Mouse (Mus musculus): ENCODE data around the gene Bend3.

The Bend3 gene

DNA sequence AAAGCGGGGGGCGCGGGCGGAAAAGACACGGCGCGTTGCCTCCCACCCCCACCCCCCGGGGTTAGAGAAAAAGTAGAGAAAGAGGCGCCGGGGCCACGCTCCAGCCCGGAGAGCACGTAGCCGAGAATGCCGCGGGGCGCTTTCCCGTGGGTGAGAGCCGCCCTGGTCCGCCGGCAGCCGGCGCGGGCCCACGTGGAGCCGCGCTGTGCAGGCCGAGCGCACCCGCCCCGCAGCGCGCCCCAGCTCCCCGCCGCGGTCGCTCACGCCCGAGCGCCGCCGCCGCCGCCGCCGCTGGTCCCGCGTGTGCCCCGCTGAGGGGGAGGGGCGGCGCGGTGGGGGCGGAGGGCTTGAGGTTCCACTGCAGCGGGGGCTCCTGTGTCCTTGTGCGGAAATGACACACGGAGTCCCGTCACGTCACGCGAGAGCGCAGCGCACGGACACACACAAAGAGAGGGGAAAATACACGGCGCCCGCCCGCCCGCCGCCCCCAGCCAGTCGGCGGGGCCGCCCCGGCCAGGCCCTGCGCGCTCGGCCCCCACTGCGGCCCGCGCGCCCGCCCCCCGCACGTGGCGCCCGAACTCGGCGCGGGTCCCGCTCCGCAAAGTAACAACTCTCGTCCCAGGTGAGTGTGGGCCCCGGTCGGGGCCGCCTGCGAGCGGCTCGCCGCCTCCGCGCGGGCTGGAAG lies at the start of gene Bend3:
TSS of gene Bend3 (plus strand) at position 81 of the 685 bp plus-strand sequence.
- peak; percentile 59 for DNase-seq (ENCODE audit: low spot score)

DNA sequence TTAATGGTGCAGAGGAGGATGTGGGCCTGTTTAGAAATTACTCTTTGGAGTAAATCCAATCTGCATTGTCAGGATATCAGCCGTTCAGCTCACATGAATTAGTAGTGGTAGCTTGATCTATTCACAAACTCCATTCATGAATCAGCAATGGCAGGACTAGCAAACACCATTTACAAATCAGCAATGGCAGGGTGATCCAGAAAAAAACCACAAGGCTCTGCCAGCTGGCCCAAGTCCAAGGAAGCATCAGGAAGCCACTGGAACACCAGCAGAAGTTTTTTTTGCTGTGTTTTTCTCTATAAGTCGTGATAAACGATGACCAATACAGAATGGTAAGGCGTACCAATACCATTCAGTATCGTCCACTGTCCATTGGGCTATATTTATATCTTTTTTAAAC lies 48.0 kb upstream of the Bend3 start:
- DNase-seq (ENCODE audit: low spot score), result no peak

DNA sequence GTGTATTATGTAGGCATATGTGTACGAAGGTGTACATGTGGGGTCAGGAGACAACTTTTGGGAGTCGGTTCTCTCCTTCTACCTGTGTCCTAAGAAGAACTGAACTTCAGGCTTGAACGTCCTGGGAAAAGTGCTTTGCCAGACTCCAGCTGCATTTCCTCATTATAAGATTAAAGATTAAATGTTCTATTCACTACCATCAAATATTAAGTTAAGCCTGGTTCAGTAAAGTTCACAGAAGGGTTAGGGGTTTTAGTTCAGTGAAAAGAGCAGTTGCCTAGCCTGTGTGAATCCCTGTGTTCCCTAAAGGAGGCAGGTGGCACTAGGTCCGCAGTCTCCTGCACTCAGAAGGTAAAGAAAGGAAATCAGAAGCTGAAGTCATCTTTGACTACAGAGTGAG lies 44.3 kb upstream of the Bend3 start:
- DNase-seq (ENCODE audit: low spot score), result no peak

DNA sequence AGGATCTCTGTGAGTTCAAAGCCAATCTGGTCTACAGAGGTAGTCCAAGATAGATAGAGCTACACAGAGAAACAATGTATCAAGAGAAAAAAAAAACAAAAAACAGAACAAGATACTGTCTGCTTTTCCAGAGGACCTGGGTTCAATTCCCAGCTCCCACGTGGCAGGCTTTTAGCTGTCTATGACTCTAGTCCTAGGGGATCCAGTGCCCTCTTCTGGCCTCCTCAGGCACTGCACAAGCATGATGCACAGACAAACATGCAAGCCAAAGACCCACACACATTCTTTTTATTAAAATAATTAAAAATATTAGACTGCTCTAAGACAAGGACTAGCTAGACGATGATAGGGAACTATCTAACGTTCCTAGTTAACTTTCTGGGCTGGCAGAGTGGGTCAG lies 42.9 kb upstream of the Bend3 start:
- no peak for DNase-seq (ENCODE audit: low spot score)

DNA sequence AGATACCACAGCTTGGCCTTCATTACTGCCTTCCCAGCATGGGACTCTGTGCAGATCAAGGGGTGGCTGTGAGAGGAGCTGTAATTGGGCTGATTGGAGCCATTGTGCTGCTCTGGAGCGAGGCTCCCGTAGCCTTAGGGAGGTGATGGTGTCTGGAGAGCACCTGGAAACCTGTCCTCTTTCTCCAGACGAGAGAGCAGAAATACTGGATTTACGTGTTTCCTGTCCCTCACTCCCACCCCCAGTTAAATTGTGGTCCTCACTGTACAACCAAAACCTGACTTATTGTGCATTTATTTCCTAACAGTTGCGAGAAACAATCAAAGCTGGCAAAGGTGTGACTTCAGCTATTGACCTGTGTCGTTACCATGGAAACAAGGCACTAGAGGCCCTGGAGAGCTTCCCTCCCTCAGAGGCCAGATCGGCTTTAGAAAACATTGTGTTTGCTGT lies 39.1 kb upstream of the Bend3 start:
- DNase-seq (ENCODE audit: low spot score), result no peak

DNA sequence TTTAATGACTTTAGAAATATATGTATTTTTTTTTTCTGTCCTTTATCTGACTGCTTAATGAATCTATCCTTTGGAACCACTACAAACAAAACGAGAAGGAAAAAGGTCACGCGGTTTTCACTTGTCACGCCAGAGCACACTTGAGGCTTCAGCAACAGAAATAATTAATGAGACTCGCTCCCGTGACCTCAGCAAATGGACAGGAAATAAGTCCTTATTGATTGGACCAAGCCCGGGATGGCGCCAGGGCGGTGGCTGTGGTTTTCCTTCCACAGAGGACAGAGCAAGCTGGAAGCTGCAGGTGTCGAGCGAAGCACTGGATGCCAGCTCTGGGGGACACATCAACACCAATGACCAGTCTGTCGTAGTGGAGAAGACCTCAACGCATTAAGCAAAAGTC lies 38.6 kb upstream of the Bend3 start:
- no peak for DNase-seq (ENCODE audit: low spot score)

DNA sequence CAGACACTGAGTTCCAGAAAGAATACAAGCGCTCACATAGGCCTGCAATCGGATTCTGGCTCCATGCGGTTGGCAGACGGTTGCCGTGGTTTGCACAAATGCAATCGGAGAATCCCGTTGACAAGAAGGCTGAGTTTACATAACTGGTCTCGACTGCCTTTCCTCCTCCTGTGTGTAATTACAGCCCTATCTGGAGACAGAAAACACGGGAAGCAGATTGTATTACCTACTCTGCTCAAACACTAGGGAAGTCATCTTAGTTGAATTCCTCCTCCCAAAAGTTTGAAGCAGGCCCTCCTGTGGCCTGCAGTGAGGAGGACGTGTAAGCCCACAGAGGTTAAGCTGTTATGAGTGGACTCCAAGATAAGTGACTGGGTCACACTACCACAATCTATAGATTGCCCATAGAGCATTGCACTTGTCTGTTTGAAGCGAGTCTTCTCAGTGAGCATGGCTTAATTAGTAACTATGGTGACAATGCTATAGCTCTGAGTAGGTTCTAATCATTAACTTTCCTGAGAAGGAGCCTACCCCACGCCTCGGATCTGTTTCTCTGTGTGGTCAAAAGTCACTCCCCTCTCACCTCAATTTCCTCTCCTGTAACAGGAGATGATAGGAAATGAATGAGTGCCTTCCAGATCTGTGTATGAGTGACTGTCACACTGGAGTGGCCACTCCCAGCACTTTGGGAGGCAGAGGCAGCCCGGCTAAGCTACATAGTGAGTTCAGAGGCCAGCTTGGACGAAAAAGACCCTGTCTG lies 37.5 kb upstream of the Bend3 start:
- no peak for DNase-seq (ENCODE audit: low spot score)

DNA sequence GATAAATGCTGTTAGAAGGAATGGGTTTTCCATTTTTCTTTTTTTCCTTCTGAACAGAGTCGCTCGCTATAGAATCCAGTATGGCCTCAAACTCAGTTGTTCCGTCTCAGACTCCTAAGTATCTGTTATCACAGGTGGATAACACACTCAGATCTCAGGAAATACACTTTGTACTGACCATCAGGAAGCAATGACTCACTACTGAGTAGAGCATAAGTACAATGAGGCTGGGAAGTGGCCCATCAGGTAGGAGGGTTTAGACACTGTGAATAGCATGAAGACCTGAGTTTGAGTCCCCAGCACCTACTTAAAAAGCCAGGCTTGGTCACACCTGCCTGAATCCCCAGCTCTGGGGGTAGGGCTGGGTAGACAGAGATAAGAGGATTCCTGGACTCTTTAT lies 30.0 kb upstream of the Bend3 start:
- DNase-seq (ENCODE audit: low spot score), result no peak

DNA sequence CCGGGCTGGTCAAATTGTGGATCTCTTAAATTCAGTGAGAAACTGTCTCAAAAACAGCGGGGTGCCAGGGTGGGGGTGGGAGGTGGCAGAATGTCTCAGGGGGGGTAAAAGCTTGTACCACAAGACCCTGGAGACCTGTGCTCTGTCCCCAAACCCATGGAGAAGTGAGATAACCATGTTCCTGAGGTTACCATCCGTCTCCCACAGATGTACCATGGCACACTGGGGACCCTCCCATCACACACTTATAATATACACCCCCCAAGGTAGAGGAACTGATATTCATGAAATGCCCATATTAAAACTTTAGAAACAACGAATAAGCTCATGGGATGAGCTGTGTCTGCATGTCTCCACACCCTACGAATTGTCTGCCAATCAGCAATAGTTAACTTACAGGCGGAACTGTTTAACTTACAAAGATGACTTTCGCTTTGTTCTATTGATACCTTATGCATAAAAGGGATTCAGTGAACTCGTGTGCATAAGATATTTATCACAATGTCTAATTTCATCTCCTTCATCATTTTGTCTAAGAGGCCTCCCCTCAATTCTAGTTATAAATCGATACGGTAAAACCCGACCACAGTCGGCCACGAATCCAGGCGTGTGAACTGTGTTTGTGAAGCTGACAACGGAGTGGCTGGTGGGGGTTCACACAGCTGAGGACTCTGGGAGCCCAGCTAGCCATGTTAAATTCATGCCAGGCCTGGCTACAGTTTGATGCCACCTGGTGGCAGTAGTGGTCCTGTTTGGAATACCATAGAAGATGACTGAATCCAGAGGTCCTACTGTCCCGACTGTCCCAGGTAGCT lies 26.6 kb upstream of the Bend3 start:
- peak; percentile 68 for DNase-seq (ENCODE audit: low spot score)

DNA sequence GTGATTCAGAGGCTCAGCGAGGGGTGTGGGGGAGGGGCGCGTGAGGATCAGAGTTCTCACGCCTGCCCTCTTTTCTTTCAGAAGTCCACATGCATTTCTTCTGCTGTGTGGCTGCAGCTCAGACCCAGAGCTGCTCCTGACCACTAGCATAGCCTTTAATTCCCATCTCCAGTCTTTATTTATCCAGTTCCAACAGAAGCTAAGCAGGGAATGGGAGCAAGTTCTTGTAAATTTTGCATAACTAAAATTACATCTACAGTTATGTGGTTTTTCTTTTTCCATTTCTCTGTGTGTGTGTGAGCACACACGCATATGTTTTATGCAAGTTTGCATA lies 26.0 kb upstream of the Bend3 start:
- no peak for DNase-seq (ENCODE audit: low spot score)

DNA sequence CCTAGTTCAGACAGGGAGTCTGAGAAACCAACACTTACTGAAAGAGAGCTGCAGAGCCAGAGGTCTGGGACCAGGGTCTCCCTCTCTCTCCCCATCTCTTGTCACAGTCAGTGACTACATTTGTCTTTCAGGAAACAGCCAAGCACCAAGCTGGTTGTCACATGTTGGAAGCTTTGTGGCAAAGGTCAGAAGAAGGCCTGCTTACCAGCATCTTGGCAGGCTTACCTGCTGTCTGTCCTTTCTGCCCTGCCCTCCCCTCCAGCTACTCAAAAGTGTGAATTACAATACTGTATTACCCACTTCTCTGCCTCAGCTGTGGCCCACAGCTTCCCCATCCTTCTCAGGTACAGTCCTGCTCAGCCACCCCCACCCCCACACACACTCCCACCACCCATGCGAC lies 24.4 kb upstream of the Bend3 start:
- no peak for DNase-seq (ENCODE audit: low spot score)

DNA sequence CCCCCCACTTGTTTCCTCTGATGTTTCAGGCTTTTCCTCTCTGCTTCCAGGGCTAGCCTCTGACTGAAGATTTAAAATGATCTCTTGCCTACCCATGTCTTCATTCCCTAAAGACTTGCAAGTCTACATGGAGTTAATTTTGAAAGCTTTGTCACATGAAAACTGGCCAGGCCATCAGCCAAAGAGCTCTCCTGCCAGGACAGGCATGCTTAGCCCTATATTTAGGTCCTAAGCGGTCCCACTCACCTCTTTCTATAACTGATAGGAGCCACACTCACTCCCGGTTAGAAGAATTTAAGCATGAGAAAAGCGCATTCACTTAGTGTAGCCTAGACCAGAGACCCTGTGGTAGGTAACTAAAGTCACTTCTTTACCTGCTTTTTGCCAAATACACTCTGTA lies 24.0 kb upstream of the Bend3 start:
- no peak for DNase-seq (ENCODE audit: low spot score)

DNA sequence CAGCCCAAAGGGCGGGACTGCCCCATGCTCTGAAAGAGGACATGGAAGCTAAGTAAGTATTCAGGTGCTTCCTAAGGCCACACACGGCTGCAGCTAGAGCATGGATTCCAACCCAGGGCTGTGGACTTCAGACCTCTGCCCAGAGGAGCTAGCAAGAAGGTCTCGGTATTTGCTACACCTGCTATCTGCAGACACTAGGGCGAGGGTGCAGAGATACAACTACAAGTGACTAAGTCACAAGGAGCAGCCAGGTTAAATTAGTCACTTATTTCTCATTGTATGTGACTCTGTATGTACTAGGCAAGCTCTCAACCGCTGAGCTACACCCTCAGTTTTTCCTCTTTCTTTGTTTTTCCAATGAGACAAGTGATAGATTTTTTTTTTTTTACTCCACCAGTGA lies 15.8 kb upstream of the Bend3 start:
- DNase-seq (ENCODE audit: low spot score), result no peak

DNA sequence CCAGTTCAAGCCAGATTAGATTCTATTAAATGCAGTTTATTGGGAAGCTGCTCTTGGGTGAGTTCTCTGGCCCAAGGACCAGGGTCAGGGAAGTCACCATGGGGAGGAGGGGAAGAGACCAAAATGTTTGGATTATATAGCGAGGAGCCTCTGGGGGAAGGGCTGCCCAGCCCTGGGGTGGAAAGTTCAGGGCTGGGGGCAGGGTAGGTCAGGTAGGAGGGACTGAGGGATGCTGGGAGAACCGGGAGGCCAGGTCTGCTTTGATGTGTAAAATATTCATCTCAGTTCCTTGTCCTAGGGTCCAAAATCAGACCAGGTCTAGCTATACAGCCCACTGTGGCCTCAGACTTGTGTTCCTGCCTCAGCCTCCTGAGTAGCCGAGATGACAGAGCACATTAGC lies 15.4 kb upstream of the Bend3 start:
- no peak for DNase-seq (ENCODE audit: low spot score)

DNA sequence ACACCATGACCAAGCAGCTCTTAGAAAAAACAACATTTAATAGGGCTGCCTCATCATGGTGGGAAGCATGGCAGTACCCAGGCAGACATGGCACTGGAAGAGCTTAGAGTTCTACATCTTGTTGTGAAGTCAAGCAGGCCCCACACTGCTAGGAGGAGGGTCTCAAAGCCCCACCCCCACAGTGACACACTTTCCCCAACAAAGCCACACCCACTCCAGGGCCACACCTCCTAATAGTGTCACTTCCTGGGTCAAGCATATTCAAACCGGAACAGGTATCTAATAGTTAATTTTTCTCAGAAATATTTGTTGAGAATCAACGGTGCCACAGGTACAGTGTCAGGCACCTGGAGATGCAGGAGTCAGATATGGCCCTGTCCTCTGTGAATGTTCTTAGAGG lies 12.4 kb upstream of the Bend3 start:
- no peak for DNase-seq (ENCODE audit: low spot score)

DNA sequence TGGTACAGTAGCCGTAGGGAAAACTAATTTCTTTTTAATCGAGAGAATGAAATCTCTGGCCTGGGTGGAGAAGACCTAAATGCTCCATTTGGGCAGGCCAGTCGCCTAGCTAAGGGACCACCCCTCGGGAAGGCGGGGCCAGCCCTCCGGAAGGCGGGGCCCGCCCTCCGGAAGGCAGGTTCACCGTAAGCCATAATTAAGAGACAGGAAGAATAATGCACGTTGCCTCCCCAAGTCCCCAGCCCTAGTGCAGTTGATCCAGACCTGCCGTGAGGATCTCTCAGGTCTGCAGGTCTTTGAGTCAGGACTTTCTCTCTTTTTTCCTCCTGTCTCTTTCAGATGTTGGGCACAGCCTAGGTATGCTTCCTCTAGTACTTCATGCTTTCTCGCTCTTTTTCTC lies 11.0 kb upstream of the Bend3 start:
- DNase-seq (ENCODE audit: low spot score), result peak; percentile 14

DNA sequence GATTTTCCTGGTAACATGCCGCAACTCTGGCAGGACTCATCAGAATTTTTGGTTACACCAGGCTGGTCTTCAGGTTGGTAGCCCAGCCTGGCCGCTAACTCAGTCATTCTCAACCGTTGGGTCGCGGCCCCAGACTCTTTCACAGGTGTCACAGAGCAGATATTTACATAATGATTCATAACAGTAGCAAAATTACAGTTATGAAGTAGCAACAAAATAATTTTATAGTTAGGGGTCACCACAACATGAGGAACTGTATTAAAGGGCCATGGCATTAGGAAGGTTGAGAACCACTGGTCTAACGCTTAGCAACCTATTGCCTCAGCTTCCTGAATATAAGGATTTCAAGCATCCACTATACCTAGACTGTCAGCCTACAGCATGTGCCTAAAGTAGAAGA lies 10.3 kb upstream of the Bend3 start:
- DNase-seq (ENCODE audit: low spot score), result no peak

DNA sequence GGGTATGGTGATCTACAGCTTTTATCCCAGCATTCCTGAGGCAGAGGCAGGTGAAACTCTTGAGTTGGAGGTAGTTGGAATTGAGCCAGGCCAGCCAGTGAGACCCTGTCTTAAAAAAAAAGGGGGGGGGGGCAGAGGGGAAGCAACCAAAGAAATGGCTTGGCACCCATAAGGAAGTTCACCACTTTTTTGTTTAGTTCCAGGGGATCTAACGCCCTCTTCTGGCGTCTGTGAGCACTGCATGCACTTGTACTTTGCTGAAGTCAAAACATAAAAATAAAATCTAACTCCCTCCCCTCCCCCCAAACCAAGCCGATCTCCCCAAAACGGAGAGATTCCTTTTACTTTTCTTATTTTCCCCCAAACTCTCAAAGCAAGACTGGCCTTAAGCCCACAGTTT lies 3.3 kb upstream of the Bend3 start:
- DNase-seq (ENCODE audit: low spot score), result no peak

DNA sequence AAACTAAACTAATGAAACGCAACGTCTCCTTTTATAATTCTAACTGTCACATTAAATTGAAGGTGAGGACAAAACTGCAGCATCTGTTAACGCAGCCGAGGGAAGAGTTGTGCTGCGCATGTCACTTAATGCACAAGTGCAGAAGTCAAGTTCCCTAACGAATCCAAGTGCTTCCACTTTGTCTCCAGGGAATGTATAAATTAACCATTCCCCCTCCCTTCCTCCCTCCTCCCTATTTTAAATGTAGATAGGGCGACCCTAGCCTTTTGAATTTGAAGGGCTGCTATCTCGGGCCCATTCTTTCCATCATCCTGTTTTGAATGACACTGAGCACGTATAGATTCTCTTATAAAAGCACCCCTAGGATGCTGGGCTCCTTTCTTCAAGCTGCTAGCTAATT lies 1.2 kb upstream of the Bend3 start:
- DNase-seq (ENCODE audit: low spot score), result no peak

DNA sequence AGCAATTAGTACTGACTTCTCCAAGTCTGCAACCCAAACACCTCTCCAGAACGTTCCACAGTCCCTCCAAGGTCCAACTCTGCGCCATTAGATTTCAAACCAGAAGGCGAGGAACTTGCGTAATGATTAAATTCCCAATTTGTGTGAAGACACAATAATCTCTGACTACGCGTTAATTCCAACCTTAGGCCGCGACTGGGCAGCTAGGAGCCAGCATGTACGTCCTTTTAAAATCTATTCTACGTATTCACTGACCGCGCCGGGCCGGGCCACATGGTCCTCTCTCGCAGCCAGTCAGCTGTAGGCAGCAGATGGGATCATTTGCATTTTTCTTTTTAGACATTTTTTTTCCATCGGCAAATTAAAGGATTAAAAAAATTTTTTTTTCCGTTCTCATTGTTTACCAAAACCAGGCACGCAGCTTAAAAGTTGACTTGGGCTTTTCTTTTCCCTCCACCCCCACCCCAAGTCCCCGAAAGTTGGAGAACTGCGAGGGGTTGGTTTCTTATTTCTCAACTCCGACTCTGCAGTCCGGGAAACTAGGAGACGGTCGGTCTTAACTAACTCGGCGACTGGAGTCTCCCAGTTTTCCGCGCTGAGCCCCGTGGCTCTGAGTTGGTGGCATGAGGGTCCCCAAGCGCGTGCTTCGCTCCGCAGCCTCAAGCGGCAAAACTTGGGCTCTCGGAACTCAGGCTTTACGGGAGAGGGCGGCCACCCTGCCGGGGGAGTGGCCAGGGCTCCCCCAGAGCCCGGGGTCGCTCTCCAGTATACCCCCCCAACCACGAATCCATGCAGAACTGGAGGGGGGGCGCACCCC lies 558 bp upstream of the Bend3 start:
- peak; percentile 53 for DNase-seq (ENCODE audit: low spot score)

DNA sequence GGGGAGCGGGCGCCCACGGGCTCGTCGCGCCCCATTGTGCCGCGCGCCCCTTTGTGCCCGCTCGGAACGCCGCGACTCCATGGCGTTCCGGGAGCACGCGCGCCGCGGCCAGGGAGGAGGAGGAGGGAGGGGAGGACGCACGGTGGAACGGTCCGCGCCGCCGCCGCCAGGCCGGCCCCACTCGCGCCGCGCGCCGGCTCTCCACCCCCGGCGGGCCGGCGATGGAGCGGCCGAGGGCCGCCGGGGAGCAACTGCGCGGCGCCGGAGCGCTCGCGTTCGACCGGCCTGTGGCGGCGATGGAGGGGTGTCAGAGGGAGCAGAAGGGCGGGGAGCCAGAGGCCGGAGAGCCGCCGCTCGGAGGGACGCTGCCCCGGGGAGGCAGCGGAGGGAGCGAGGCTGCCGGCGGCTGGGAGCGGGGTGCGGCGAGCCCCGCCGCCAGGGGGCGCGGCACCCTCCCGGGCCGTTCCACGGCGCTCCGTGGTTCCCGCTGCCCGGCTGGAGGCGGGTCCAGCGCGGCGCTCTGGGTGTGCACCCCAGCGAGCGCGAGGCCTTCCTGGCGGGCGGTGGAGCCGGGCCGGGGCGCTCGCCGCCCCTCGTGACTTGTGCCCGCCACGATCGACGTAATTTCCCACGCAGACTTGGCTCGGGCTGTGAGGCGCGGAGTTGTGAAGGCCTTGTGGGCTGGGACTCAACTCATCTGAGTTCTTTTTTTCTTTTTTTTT lies 966 bp downstream of the Bend3 start:
- peak; percentile 92 for DNase-seq (ENCODE audit: low spot score)

All from ovary, postnatal 36 days (tissue).